Comparison of ENCODE assay signal across 8 mouse cellular contexts in the genomic region with DNA sequence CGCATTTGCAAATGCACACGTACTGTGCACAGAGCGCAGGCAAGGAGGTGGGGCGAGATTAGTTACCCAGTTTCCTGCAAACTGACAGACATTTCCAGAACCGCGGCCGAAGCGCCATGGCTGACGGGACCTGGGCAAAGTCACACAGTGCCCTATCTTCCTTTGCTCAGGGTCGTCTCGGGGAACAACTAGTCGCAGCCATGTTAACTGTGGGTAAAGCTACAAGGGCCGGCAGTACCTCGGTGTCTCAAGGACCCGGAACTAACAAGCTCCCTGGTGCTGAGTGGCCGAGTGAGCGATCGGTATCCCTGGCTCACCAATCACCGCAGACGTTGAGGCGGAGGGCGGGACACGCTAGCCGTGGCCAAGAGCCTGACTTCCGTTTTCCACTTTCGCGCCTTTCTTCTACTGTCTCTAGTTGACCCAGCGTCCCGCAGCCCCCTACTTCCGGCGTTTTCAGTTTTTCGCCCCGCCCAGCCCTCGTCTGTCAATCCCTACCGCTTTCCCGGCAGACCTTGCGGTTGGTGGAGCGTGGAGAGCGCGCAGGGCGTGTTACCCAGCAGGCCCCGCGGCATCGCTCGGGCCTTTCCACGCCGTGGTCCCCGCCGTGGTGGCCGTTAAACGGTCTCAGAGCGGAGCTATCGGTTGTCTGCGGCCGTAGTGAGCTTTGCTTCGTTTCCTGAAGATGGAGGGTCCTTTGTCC. TPM values are rescaled to one million over a fixed set of nuclear protein-coding genes. Genes with fewer than 3 reads are reported as not detected.
DNase-seq lines count a peak whose midpoint lies in the region; ATAC-seq and TF ChIP-seq lines count a peak whose summit lies in the region.

A gene (minus strand): TSS at position 465 of the 703 bp plus-strand sequence.

- H3K27me3 ChIP-seq in C2C12 (ENCODE audit: control insufficient read depth, insufficient read depth, insufficient read length) (no peaks in the 10 kb centered on the region), myocyte (ENCODE audit: control insufficient read depth, insufficient read depth, insufficient read length) (no peaks in the 10 kb centered on the region)
- H3K27me3 ChIP-seq in erythroblast, embryonic 14.5 days (ENCODE audit: control insufficient read depth): no peaks in the 10 kb centered on the region
- H3K27me3 ChIP-seq in heart, embryonic 11.5 days (ENCODE audit: control insufficient read depth, insufficient read depth, low read length): no peaks in the 10 kb centered on the region
- H3K27me3 ChIP-seq in kidney, embryonic 16.5 days (ENCODE audit: insufficient read depth, low read length): no peaks in the 10 kb centered on the region
- no peaks in the 10 kb centered on the region for H3K27me3 ChIP-seq in liver, adult 2 months (ENCODE audit: control insufficient read depth, insufficient read depth, low read length)
- H3K27me3 ChIP-seq in splenic B cell, adult 2 months (ENCODE audit: control insufficient read depth, insufficient read depth, low read length, poor library complexity, severe bottlenecking): no peaks in the 10 kb centered on the region

- peak; percentile 84; the same call in 1 of the 2 replicates for TF ChIP-seq POLR2A in brain, embryonic 14.5 days (IDR thresholded peaks at IDR 0.05; ENCODE audit: borderline replicate concordance, extremely low read depth, insufficient read depth, insufficient read length, poor library complexity, severe bottlenecking)
- TF ChIP-seq POLR2A in liver, adult 2 months (IDR thresholded peaks at IDR 0.05; ENCODE audit: extremely low read depth, insufficient read depth, low read length): peak; percentile 88
- peak; percentile 94 for TF ChIP-seq POLR2A in myocyte (IDR thresholded peaks at IDR 0.05; ENCODE audit: insufficient read length, low read depth)

- H3K4me3 ChIP-seq in C2C12 (ENCODE audit: insufficient read depth, poor library complexity, severe bottlenecking) (peak within 1 kb of the TSS; percentile 88), myocyte (peak within 1 kb of the TSS; percentile 95)
- H3K4me3 ChIP-seq in erythroblast, embryonic 14.5 days (replicated peaks): peak within 1 kb of the TSS; percentile 90
- H3K4me3 ChIP-seq in heart, embryonic 11.5 days (ENCODE audit: low read depth, low read length): peak within 1 kb of the TSS; percentile 96
- H3K4me3 ChIP-seq in kidney, embryonic 16.5 days (ENCODE audit: low read length): peak within 1 kb of the TSS; percentile 93
- peak within 1 kb of the TSS; percentile 68 for H3K4me3 ChIP-seq in liver, adult 2 months (ENCODE audit: insufficient read depth, low read depth, low read length)

- H3K9me3 ChIP-seq in erythroblast, embryonic 14.5 days (ENCODE audit: control insufficient read depth, low read length): no peaks in the 10 kb centered on the region
- H3K9me3 ChIP-seq in heart, embryonic 11.5 days (replicated peaks; ENCODE audit: control insufficient read depth, low read length): no peaks in the 10 kb centered on the region
- no peaks in the 10 kb centered on the region for H3K9me3 ChIP-seq in kidney, embryonic 16.5 days (ENCODE audit: low read length)

- peak; percentile 100 for DNase-seq in brain, embryonic 14.5 days (ENCODE audit: low read depth)
- DNase-seq in liver, adult 2 months (ENCODE audit: extremely low read depth, low read depth, low spot score): peak; percentile 97
- DNase-seq in splenic B cell, adult 2 months (ENCODE audit: low read depth, low spot score): peak; percentile 100

- peak within 1 kb of the TSS; percentile 87 for H3K4me2 ChIP-seq in heart, embryonic 11.5 days
- peak within 1 kb of the TSS; percentile 91 for H3K4me2 ChIP-seq in kidney, embryonic 16.5 days (replicated peaks; ENCODE audit: low read depth, low read length)
- H3K4me2 ChIP-seq in myocyte (ENCODE audit: low read depth): peak within 1 kb of the TSS; percentile 96

- peaks cover 88% of the 10 kb centered on the region for H3K79me2 ChIP-seq in C2C12 (ENCODE audit: control insufficient read depth, insufficient read depth)
- H3K79me2 ChIP-seq in liver, adult 2 months (ENCODE audit: control insufficient read depth, insufficient read depth, low read length): no peaks in the 10 kb centered on the region; the same call in 1 of the 2 replicates
- peaks cover 60% of the 10 kb centered on the region for H3K79me2 ChIP-seq in myocyte (ENCODE audit: control insufficient read depth, insufficient read depth)

- peaks cover 68% of the 10 kb centered on the region for H3K79me3 ChIP-seq in C2C12 (ENCODE audit: low read depth)

- WGBS in heart, embryonic 11.5 days (ENCODE audit: insufficient replicate concordance): under 1% methylated on average over 56 of the region's 56 CpGs
- under 1% methylated on average over 56 of the region's 56 CpGs for WGBS in kidney, embryonic 16.5 days
- WGBS in liver, adult 2 months: under 1% methylated on average over 56 of the region's 56 CpGs

- H3K27ac ChIP-seq in heart, embryonic 11.5 days (ENCODE audit: low read depth, low read length): peak within 1 kb of the TSS; percentile 94
- peak within 1 kb of the TSS; percentile 95 for H3K27ac ChIP-seq in kidney, embryonic 16.5 days (ENCODE audit: low read length)
- H3K27ac ChIP-seq in liver, adult 2 months (replicated peaks; ENCODE audit: insufficient read depth, low read depth, low read length): peak within 1 kb of the TSS; percentile 70

- peak within 1 kb of the TSS; percentile 99 for H3K9ac ChIP-seq in heart, embryonic 11.5 days (ENCODE audit: low read depth, low read length)
- H3K9ac ChIP-seq in kidney, embryonic 16.5 days (replicated peaks; ENCODE audit: low read length): peak within 1 kb of the TSS; percentile 99
- peak within 1 kb of the TSS; percentile 78 for H3K9ac ChIP-seq in liver, adult 2 months (ENCODE audit: low read depth, low read length)

- no peak for TF ChIP-seq CTCF in C2C12 (IDR thresholded peaks at IDR 0.05; ENCODE audit: control insufficient read depth, insufficient read depth, insufficient read length)
- TF ChIP-seq CTCF in brain, embryonic 14.5 days (IDR thresholded peaks at IDR 0.05; ENCODE audit: borderline replicate concordance, extremely low read depth, insufficient read depth, insufficient read length): no peak
- no peak for TF ChIP-seq CTCF in liver, adult 2 months (IDR thresholded peaks at IDR 0.05; ENCODE audit: low read depth, low read length)

- H3K36me3 ChIP-seq in C2C12 (ENCODE audit: control insufficient read depth, insufficient read depth): peaks cover 74% of the 10 kb centered on the region
- peaks cover 72% of the 10 kb centered on the region for H3K36me3 ChIP-seq in erythroblast, embryonic 14.5 days (ENCODE audit: control insufficient read depth)
- H3K36me3 ChIP-seq in heart, embryonic 11.5 days (ENCODE audit: control insufficient read depth, insufficient read depth, low read length): peaks cover 42% of the 10 kb centered on the region
- H3K36me3 ChIP-seq in kidney, embryonic 16.5 days (ENCODE audit: insufficient read depth, low read length): peaks cover 40% of the 10 kb centered on the region
- H3K36me3 ChIP-seq in liver, adult 2 months (ENCODE audit: control insufficient read depth, insufficient read depth, low read length): peaks cover 43% of the 10 kb centered on the region
- H3K36me3 ChIP-seq in myocyte (ENCODE audit: control insufficient read depth, insufficient read depth): peaks cover 44% of the 10 kb centered on the region
- H3K36me3 ChIP-seq in splenic B cell, adult 2 months (ENCODE audit: control insufficient read depth, insufficient read depth, low read length, poor library complexity, severe bottlenecking): peaks cover 16% of the 10 kb centered on the region

- H3ac ChIP-seq in C2C12 (ENCODE audit: control insufficient read depth, insufficient read length, low read depth) (peak within 1 kb of the TSS; percentile 80), myocyte (ENCODE audit: control insufficient read depth, insufficient read length) (peak within 1 kb of the TSS; percentile 72)

- H3K4me1 ChIP-seq in erythroblast, embryonic 14.5 days (ENCODE audit: control insufficient read depth): peaks cover 27% of the 10 kb centered on the region
- H3K4me1 ChIP-seq in heart, embryonic 11.5 days (ENCODE audit: control insufficient read depth, insufficient read depth, low read length): peaks cover 5% of the 10 kb centered on the region; the same call in 1 of the 2 replicates
- H3K4me1 ChIP-seq in kidney, embryonic 16.5 days (ENCODE audit: insufficient read depth, low read length): peaks cover 13% of the 10 kb centered on the region
- peaks cover 2% of the 10 kb centered on the region for H3K4me1 ChIP-seq in liver, adult 2 months (ENCODE audit: control insufficient read depth, insufficient read depth, low read length)

- ATAC-seq in heart, embryonic 11.5 days (replicated peaks; ENCODE audit: insufficient number of reproducible peaks, low FRiP score, low TSS enrichment): peak; percentile 99
- ATAC-seq in kidney, embryonic 16.5 days (ENCODE audit: low FRiP score, low TSS enrichment): peak; percentile 100

TF ChIP-seq in C2C12, 6 proteins besides CTCF, POLR2A, EP300 and RAD21:
- TF ChIP-seq FOSL1 (IDR thresholded peaks at IDR 0.05; ENCODE audit: insufficient read depth, low read length, poor library complexity, severe bottlenecking) (no peak), CEBPB (IDR thresholded peaks at IDR 0.05; ENCODE audit: low read depth) (no peak), MYOG (IDR thresholded peaks at IDR 0.05; ENCODE audit: control insufficient read depth, extremely low read depth, insufficient read length) (no peak), USF1 (IDR thresholded peaks at IDR 0.05; ENCODE audit: low read depth) (no peak), MAX (IDR thresholded peaks at IDR 0.05) (peak; percentile 97)

TF ChIP-seq in myocyte, 11 proteins besides CTCF, POLR2A, EP300 and RAD21 (continues in another document):
- TF ChIP-seq MAX (IDR thresholded peaks at IDR 0.05; ENCODE audit: low read depth) (no peak), CEBPB (IDR thresholded peaks at IDR 0.05; ENCODE audit: insufficient read depth, poor library complexity, severe bottlenecking) (no peak), MYOG (IDR thresholded peaks at IDR 0.05; ENCODE audit: control insufficient read depth in 1 of 3, insufficient read depth in 1 of 3, insufficient read length in 2 of 3, low read depth in 2 of 3) (peak in 1 of 3 experiments; percentile 30), USF1 (IDR thresholded peaks at IDR 0.05; ENCODE audit: low read depth) (no peak), MYOD1 (IDR thresholded peaks at IDR 0.05; ENCODE audit: control insufficient read depth in 1 of 3, insufficient read length in 2 of 3, low read depth in 2 of 3) (no peak), TCF12 (IDR thresholded peaks at IDR 0.05; ENCODE audit: insufficient read depth, poor library complexity, severe bottlenecking) (no peak), TCF3 (IDR thresholded peaks at IDR 0.05; ENCODE audit: insufficient read length, low read depth) (no peak)

RNA-seq across cellular contexts. Expression of the gene that starts here (rescaled TPM):
- polyA plus RNA-seq in C2C12 (2012; fragmentation: generic; extraction: Trizol) (123 TPM), myocyte (2012; fragmentation: generic; extraction: Trizol) (64.1 TPM)
- polyA plus RNA-seq in brain, embryonic 14.5 days (2012; rRNA removed): 56.8 and 58.2 TPM in 2 replicates
- polyA plus RNA-seq in erythroblast, embryonic 14.5 days (2012): 3.9 and 6.6 TPM in 2 replicates
- polyA plus RNA-seq in heart, embryonic 11.5 days (2014; fragmentation: Nextera tagmentation; extraction: Ambion mirVana): 196 and 205 TPM in 2 replicates
- polyA plus RNA-seq in kidney, embryonic 16.5 days (2015; fragmentation: Nextera tagmentation; extraction: Ambion mirVana): 155 and 158 TPM in 2 replicates
- total RNA-seq in liver, adult 2 months (2014; rRNA removed): 43.6 and 54.6 TPM in 2 replicates
- 27.9 and 41.2 TPM in 2 replicates for polyA plus RNA-seq in liver, adult 2 months (2012; rRNA removed)

Comparison
In these comparisons a context has a peak if more than half of its experiments do, and no peak if none do; other contexts are left out.
1. Peak in every context shown above with its lines: DNase-seq, ATAC-seq, H3K4me3 ChIP-seq and H3K27ac ChIP-seq.